Mouse (Mus musculus) layer of hippocampus, adult 9-11 months (tissue): ENCODE measurements around the gene Tsr1.

ENCODE experiments used
- DNase-seq: peaks from one replicate; pipeline ENCODE4 v3.0.0; 2022

Tsr1 gene

DNA sequence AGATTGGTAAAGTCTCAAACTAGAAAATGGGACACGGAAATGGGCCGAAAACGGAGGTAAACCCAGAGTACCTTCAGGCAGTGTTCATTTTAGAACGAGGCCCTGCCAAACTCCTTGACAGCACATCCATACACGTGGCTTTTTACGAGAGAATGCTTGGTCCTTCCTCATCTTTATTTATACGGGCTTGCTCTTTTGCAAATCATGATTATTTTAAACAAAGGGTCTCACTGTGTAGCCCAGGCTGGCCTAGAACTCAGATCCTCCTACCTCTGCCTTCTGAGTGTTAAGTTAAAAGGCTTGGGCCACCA lies 601 bp downstream of the Tsr1 start:
- no peak for DNase-seq

DNA sequence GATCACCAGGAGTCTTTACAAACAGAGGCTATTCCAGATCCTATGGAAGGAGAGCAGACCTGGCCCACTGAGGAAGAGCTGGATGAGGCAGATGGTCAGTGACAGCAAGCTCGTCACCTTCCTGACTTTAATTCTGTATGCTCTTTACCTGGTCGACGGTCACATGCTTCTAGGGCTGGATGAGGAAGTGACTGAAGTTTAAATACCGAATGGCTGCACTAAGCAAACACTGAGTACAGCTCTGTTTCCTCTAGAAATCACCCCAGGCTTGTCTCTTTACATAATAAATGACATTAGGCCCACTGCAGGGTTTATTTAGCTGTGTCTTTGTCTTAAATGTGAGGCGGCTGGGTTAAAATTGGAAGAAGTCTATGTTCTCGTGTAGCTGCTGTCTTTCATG lies 3.7 kb downstream of the Tsr1 start:
- no peak for DNase-seq

DNA sequence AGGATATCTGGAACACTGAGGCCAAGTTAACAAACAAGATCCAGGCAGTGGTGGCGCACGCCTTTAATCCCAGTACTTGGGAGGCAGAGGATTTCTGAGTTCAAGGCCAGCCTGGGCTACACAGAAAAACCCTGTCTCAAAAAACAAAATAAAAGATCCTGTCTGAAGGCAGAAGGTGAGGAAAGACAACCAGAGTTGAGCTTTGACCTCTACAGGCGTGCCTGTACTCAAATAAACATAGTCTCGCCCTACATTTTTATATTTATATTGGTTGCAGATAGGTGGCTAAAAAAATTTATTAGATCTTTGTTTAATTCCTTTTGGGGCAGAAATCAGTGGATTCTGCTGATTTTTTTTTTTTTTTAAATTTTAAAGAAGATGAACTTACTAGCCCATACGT lies 4.5 kb downstream of the Tsr1 start:
- no peak for DNase-seq

DNA sequence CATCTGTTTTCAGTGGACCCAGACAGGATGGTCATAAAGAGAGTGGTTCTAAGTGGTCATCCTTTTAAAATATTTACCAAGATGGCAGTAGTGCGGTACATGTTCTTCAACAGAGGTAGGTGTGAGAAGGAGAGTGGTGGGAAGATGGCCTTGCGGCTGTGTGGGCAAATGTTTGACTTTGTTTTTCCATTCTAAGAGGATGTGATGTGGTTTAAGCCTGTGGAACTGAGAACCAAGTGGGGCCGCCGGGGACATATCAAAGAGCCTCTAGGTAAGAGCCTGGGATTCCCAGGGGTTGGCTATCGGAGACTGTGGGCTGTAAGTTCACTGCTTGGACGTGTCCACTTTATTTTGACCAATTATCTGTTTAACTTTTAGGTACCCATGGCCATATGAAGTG lies 10.0 kb downstream of the Tsr1 start:
- no peak for DNase-seq

- no peak for DNase-seq
Observed at GRCm38 (mm10) chr11:74908618-74909399, 10.9 kb downstream of the Tsr1 start.

- no peak for DNase-seq
Observed at GRCm38 (mm10) chr11:74909978-74910377, 12.1 kb downstream of the Tsr1 start.

- no peak for DNase-seq
Observed at GRCm38 (mm10) chr11:74912492-74912891, 14.6 kb downstream of the Tsr1 start.

DNA sequence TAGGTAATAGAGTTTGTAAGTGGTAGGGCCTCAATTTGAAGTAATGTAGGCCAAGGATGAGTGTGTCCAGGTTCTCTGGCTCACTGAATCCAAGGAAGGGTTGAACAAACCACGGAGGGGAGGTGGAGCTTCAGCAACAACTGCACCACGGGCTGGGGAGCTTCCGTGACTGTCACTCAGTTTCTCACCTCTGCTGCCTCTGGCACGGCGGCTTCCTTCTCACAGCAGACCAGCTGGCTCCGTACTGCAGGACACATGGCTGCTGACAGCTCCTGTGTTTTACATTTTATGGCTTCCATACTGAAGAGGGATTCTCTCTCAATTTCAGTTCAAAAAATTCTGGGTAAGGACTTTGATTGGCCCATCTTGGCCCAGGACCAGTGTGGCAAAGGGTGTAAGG lies 21.4 kb downstream of the Tsr1 start:
- no peak for DNase-seq

GRCm38 (mm10) chr11:74924149-74924548 lies 26.3 kb downstream of the Tsr1 start:
- no peak for DNase-seq

GRCm38 (mm10) chr11:74925577-74926387 lies 27.9 kb downstream of the Tsr1 start, which contains the start of the genes Smg6 and Srr:
Smg6 (plus strand) TSS chr11:74925823.
Srr (minus strand) TSS chr11:74925948.
- DNase-seq: peak; percentile 93

- DNase-seq: no peak
Observed at GRCm38 (mm10) chr11:74926388-74927005, 28.6 kb downstream of the Tsr1 start.

DNA sequence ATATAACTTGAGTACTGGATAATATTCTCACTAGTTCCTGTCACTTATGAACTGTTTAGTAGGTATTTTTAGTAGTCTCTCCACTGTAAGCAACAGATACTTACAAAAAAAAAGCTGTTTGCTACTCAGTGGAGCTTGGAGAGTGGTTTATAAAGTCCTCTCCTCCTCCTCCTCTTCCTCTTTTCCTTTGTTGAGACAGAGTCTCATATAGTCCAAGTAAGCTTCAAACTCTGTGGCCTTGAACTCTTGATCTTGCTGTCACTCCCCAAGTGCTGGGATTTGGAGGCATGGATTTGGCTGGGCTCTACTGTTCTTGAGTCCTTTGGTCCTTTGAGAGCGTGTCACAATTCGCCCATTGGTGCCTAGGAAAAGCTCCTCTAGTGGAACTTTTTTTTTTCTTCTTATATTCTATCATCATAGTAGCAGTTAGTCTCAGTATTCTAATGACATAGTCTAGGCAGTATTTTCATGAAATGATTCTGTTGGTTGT lies 29.4 kb downstream of the Tsr1 start:
- no peak for DNase-seq

- no peak for DNase-seq
Observed at GRCm38 (mm10) chr11:74929111-74929510, 31.2 kb downstream of the Tsr1 start.

GRCm38 (mm10) chr11:74930391-74930790 lies 32.5 kb downstream of the Tsr1 start:
- DNase-seq: no peak

DNA sequence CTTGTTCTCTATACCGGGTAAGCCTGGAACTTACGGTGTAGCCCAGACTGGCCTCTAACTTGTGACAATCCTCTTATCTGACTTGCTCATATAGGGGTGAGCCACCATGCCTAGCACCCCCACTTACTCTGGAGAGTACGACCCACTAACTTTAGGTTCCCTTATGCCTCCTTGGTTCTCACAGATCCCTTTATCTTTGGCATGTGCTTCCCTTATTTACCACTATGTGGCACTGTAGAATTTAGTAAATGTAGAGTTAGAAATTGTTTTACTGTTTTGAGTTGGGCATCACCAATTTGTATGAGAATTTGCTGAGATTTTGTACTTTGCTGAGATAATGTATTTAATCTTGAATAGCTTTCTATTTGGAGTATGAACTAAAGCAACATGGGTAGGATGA lies 48.5 kb downstream of the Tsr1 start:
- no peak for DNase-seq

- no peak for DNase-seq
Observed at GRCm38 (mm10) chr11:74954901-74955300, 57.0 kb downstream of the Tsr1 start.

GRCm38 (mm10) chr11:74956006-74956405 lies 58.1 kb downstream of the Tsr1 start:
- no peak for DNase-seq

DNA sequence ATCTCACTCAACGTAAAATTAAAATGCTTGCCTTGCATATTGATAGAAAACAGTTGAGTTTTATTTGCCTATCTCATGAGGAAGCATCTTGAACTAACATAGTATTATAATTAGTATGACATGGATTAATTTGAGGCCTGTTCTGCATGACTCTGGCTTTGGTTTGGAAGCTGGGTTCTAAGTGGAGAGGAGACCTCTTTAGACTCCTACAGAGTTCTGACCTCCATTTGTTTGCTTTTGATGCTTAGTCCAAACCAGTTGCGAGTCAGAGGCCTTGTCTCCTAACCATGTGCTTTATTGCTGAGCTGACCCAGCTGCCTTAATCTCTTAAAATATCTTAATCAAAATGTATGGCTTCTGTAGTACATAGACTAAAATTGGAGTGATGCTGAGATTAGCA lies 59.7 kb downstream of the Tsr1 start:
- DNase-seq: no peak
